Mouse (Mus musculus) limb, embryonic 11.5 days (tissue): ENCODE measurements at regions not wholly inside any gene's neighbourhood (a gene's known extent, or its start where the extent isn't known, plus 50 kb on each side); places are given as distances from the start of the nearest gene placed in this dataset.
A peak's percentile ranks its signal among the peaks of the same experiment; 100 is the strongest.

Experiments used
- ATAC-seq: fragments of 200-750 bp; cut with Nextera tagmentation; 2 replicates; pipeline ENCODE4 v1.8.0; 2017; ENCODE audit warnings: low read depth; ENCODE audit not compliant: insufficient number of reproducible peaks, low FRiP score, low TSS enrichment
- DNase-seq: peaks from one replicate; pipeline ENCODE4 v3.0.0-alpha.2; 2015; ENCODE audit warnings: low spot score
- H3K27ac ChIP-seq: fragments of 300-500 bp; sonication (generic); replicated peaks from 2 replicates; pipeline ENCODE4 v1.5.1; 2014; ENCODE audit warnings: low read depth, mild to moderate bottlenecking, low read length
- H3K27me3 ChIP-seq: fragments of 300-500 bp; sonication (generic); 2 replicates; pipeline ENCODE4 v1.6.1; 2014; ENCODE audit warnings: mild to moderate bottlenecking, low read length, mixed read lengths; ENCODE audit not compliant: control insufficient read depth, insufficient read depth
- H3K36me3 ChIP-seq: fragments of 300-500 bp; sonication (generic); 2 replicates; pipeline ENCODE4 v1.6.1; 2014; ENCODE audit warnings: mild to moderate bottlenecking, low read length, moderate library complexity, mixed read lengths; ENCODE audit not compliant: control insufficient read depth, insufficient read depth
- H3K4me1 ChIP-seq: fragments of 300-500 bp; sonication (generic); 2 replicates; pipeline ENCODE4 v1.6.1; 2014; ENCODE audit warnings: low read length, mixed read lengths; ENCODE audit not compliant: control insufficient read depth, insufficient read depth
- H3K4me2 ChIP-seq: fragments of 300-500 bp; sonication (generic); 2 replicates; pipeline ENCODE4 v1.6.1; 2014; ENCODE audit warnings: low read depth, mild to moderate bottlenecking, moderate library complexity; ENCODE audit not compliant: severe bottlenecking
- H3K4me3 ChIP-seq: fragments of 300-500 bp; sonication (generic); 2 replicates; pipeline ENCODE4 v1.5.1; 2014; ENCODE audit warnings: low read depth, low read length
- H3K9ac ChIP-seq: fragments of 300-500 bp; sonication (generic); 2 replicates; pipeline ENCODE4 v1.6.1; 2014; ENCODE audit warnings: mild to moderate bottlenecking, low read length
- H3K9me3 ChIP-seq: fragments of 300-500 bp; sonication (generic); 2 replicates; pipeline ENCODE4 v1.6.1; 2016; ENCODE audit warnings: low read length; ENCODE audit not compliant: control insufficient read depth
- WGBS: fragments of 180-500 bp; shearing (Covaris S2); extraction: QIAGEN DNeasy Blood & Tissue Kit; methylation state at CpG from one replicate; pipeline ENCODE4 v1.1.7; 2014; 5-methylcytosine and 5-hydroxymethylcytosine counted together

DNA sequence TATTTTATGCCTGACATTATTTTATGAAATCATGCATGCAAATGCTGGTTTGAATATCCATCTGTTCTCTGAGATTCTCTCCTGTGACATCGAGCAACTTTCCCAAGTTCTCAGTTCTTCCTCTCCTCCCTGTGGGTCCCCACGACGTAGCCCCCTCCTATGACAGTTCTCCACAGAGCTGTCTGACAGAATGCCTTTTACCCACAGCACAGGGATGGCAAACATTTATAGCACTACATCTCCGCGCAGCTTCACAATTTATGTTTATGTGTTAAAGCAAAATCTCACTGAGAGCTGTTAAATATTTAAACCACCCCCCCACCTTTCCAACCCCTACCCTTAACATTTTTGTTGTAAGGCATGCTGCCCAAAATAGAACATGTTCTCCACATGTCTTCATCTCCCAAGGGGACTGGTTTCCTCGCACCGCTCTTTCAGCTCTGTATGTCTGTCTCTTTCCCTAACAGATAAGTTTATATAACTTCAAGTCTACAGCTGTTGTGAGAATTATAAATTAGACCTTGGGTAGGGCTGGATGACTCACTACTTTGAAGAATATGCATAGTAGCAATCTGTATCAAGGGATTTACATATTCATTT lies 63.5 kb upstream of the Ndst3 start:
- Histone ChIP-seq H3K9me3 (no peaks in the 10 kb centered on the region), H3K27me3 (no peaks in the 10 kb centered on the region), H3K4me2 (no peak overlapping the region), H3K4me1 (no peaks in the 10 kb centered on the region), H3K36me3 (no peaks in the 10 kb centered on the region), H3K9ac (no peak overlapping the region), H3K27ac (no peak overlapping the region), H3K4me3 (no peak overlapping the region)
- 82% methylated on average over 7 of the region's 7 CpGs for WGBS
- ATAC-seq (no peak), DNase-seq (no peak)

DNA sequence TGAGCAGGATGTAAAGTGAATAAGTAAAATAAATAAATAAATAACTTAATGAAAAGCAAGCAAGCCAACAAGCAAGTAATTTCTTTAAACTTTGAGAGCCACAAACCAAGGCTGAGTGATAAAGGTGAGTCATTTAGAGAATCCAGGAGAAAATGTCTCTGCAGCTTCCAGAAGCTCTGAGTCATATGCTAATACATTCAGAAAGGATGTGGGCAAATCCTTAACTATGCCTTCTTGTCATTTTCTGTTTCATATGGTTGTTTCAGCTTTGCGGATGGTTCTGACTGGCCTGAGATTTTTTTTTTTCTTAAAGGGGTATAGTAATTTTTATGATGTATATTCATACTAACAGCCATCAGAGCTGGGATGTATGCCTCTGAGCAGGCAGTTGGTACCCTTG lies 64.3 kb upstream of the Ndst3 start:
- ATAC-seq, result no peak
- 95% methylated on average over 1 of the region's 1 CpGs for WGBS

DNA sequence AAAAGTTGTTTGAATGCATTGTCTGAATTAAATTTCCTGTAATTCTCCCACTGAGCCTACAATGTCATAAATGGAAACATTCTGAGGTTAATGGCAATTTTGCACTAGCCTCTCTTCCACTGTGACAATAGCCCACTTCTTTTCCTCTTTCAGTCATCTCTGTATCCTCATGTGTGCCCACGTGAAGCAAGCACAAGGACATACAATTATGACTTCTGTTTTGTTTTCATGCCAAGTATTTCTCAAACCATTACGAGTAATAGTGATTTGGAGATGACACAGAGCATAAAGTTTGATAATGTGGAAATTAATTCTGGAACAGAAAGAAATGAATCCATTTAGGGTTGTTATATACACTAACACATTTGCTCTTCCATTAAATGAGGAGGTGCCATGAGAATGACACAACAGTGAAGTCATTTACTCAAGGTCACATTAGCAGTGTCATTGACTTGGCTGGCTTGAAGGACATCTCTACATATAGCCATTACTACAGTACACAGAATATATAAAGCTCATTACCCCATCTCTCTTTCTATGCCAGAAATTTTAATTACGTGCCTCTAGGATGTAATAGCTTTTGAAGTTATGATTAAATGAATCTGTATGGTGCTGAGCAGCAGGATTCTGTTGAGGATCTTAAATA lies 75.4 kb upstream of the Ndst3 start:
- WGBS, result 80% methylated on average over 3 of the region's 3 CpGs

More for the DNA sequence above, 64.3 kb upstream of the Ndst3 start:
- DNase-seq, result no peak
- Histone ChIP-seq H3K4me3 (no peak overlapping the region), H3K9me3 (no peaks in the 10 kb centered on the region), H3K36me3 (no peaks in the 10 kb centered on the region), H3K9ac (no peak overlapping the region), H3K27me3 (no peaks in the 10 kb centered on the region), H3K4me1 (no peaks in the 10 kb centered on the region), H3K4me2 (no peak overlapping the region), H3K27ac (no peak overlapping the region)

DNA sequence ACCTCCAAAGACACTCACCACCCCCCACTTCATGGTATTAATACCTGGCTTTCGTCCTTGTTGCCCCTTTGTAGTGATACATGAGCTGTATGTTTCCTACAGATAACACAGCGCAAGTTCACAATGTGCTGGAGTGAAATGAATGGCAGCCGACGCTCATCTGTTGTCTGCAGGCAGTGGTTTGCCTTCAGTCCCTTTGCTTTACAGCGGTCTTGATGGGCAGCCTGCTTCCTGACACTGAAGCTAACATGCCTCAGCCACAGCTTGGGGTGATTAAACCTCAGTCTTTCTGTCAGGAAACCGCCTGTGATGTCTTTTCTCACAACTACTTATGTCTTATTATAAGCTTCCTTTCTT lies 75.9 kb upstream of the Ndst3 start:
- ATAC-seq (no peak), DNase-seq (no peak)
- 69% methylated on average over 6 of the region's 6 CpGs for WGBS
- Histone ChIP-seq H3K4me3 (no peak overlapping the region), H3K27ac (no peak overlapping the region), H3K9ac (no peak overlapping the region), H3K27me3 (no peaks in the 10 kb centered on the region), H3K4me2 (no peak overlapping the region), H3K36me3 (no peaks in the 10 kb centered on the region), H3K4me1 (no peaks in the 10 kb centered on the region), H3K9me3 (no peaks in the 10 kb centered on the region)

More for the DNA sequence above, 75.4 kb upstream of the Ndst3 start:
- H3K36me3 ChIP-seq, result no peaks in the 10 kb centered on the region
- no peaks in the 10 kb centered on the region for H3K27me3 ChIP-seq
- H3K9me3 ChIP-seq, result no peaks in the 10 kb centered on the region
- DNase-seq, result no peak
- H3K4me3 ChIP-seq, result no peak overlapping the region
- no peak overlapping the region for H3K4me2 ChIP-seq
- H3K9ac ChIP-seq, result no peak overlapping the region
- no peaks in the 10 kb centered on the region for H3K4me1 ChIP-seq
- H3K27ac ChIP-seq, result no peak overlapping the region
- ATAC-seq, result no peak

DNA sequence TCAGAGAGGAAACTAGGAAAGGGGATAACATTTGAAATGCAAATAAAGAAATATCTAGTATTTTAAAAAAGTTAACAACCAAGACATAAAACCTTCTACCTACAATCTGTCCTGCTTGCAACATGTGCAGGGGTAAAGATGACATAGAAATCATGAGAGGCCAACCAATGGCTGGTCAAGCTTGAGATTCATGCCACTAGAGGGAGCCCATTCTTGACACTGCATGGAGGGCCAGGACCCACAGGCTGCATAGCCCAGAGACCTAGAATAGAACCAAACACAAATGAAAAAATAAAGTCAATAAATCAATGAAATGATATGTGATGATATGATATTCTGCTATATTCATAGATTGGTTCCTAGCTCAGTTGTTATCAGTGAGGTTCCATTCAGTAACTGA lies 89.9 kb upstream of the Ndst3 start:
- no peak overlapping the region for H3K9ac ChIP-seq
- H3K9me3 ChIP-seq, result no peaks in the 10 kb centered on the region
- H3K4me2 ChIP-seq, result no peak overlapping the region
- ATAC-seq, result 0 out of 2 replicates have a peak, but pooled peaks have one; percentile 47
- H3K4me1 ChIP-seq, result no peaks in the 10 kb centered on the region
- DNase-seq, result no peak
- H3K36me3 ChIP-seq, result no peaks in the 10 kb centered on the region
- no peak overlapping the region for H3K4me3 ChIP-seq
- H3K27ac ChIP-seq, result no peak overlapping the region
- no peaks in the 10 kb centered on the region for H3K27me3 ChIP-seq

DNA sequence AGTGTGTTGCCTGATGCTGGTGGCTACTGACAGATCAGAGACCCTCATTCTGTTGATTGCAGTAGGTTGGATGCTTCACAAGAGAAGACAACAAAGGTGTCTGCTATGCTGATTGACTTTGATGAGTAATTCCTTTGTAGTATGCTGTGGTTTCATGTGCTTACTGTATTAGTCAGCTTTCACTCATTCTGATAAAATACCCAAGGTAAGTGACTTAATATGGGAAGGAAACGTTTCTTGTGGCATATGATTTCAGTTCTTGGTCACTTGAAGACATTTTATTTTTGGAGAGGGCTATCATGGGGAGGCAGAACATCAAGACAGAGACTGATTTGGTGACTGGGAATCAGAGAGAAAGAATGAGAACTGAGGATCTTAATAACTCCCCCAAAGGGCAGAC lies 90.9 kb upstream of the Ndst3 start:
- Histone ChIP-seq H3K27me3 (no peaks in the 10 kb centered on the region), H3K4me3 (no peak overlapping the region), H3K4me2 (no peak overlapping the region), H3K4me1 (no peaks in the 10 kb centered on the region), H3K9ac (no peak overlapping the region), H3K27ac (no peak overlapping the region), H3K36me3 (no peaks in the 10 kb centered on the region), H3K9me3 (no peaks in the 10 kb centered on the region)
- WGBS, result 70% methylated on average over 1 of the region's 1 CpGs
- DNase-seq, result no peak
- ATAC-seq, result no peak

DNA sequence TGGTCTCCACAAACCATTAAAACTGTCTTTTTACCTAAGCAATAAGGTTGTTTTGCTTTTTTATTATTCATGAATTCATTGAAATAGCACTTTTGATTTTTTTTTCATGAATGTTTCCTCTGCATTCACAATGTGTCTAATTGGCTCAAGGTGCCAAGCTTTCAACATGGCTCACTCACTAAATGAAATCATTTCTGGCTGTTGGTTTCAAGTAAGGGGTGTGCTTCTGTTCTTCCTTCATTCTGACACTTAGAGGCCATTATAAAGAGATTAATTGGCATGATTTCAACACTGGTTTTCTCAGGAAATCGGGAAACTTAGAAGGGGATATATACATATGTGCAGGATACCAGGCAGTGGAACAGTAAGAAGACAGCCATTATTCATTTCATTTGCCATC lies 93.5 kb upstream of the Ndst3 start:
- no peaks in the 10 kb centered on the region for H3K27me3 ChIP-seq
- H3K4me2 ChIP-seq, result no peak overlapping the region
- H3K4me3 ChIP-seq, result no peak overlapping the region
- ATAC-seq, result no peak
- H3K27ac ChIP-seq, result no peak overlapping the region
- no peak for DNase-seq
- H3K4me1 ChIP-seq, result no peaks in the 10 kb centered on the region
- no peaks in the 10 kb centered on the region for H3K36me3 ChIP-seq
- no peak overlapping the region for H3K9ac ChIP-seq
- H3K9me3 ChIP-seq, result no peaks in the 10 kb centered on the region
- 75% methylated on average over 1 of the region's 1 CpGs for WGBS

DNA sequence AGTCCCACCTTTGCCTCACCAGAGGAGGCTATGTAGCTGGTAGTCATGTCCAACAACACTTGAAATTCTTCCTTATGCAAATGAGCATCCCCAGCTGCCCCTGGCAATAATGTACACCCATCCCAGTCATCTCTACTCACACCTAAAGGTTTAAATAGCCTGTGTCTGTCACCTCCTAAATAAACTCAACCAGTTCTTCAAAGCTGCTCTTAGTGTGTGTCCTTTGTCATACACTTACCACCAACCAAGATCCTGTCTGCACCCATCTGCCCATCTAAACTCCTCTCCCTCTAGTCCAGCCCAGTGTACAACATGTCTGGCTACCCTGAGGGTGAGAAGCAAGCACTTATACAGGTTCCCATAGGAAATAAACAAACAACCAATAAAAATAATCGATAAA lies 103.4 kb upstream of the Ndst3 start:
- DNase-seq (no peak), ATAC-seq (no peak)
- no peaks in the 10 kb centered on the region for H3K27me3 ChIP-seq
- WGBS, result 76% methylated on average over 1 of the region's 1 CpGs
- no peak overlapping the region for H3K27ac ChIP-seq
- H3K9me3 ChIP-seq, result no peaks in the 10 kb centered on the region
- H3K36me3 ChIP-seq, result no peaks in the 10 kb centered on the region
- no peaks in the 10 kb centered on the region for H3K4me1 ChIP-seq
- H3K9ac ChIP-seq, result no peak overlapping the region
- H3K4me3 ChIP-seq, result no peak overlapping the region
- H3K4me2 ChIP-seq, result no peak overlapping the region

DNA sequence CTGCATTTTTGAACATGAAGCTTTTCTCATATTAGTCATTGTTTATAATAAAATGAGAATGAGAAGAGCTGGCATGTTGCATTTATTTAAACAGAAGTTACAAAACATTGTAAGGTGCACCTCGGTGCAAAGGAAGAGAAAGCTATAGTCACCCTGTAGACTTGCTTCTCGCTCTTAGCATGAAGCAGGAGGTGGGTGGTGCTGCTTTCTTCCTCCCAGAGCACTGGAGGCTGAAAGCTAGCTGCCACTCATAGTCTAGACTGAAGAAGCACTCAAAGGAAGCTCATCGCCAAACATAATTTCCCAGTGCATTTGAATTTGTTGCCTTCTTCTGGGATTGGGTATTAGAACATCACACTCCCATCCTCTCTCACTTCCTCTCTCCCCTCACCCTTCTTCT lies 114.7 kb upstream of the Ndst3 start:
- WGBS, result 88% methylated on average over 3 of the region's 3 CpGs
- no peaks in the 10 kb centered on the region for H3K9me3 ChIP-seq
- ATAC-seq (no peak), DNase-seq (no peak)
- H3K4me3 ChIP-seq, result no peak overlapping the region
- H3K36me3 ChIP-seq, result no peaks in the 10 kb centered on the region
- H3K4me1 ChIP-seq, result no peaks in the 10 kb centered on the region
- H3K27me3 ChIP-seq, result no peaks in the 10 kb centered on the region
- H3K9ac ChIP-seq, result no peak overlapping the region
- no peak overlapping the region for H3K27ac ChIP-seq
- no peak overlapping the region for H3K4me2 ChIP-seq
